ENCODE assay signal across 8 mouse cellular contexts in the genomic region with DNA sequence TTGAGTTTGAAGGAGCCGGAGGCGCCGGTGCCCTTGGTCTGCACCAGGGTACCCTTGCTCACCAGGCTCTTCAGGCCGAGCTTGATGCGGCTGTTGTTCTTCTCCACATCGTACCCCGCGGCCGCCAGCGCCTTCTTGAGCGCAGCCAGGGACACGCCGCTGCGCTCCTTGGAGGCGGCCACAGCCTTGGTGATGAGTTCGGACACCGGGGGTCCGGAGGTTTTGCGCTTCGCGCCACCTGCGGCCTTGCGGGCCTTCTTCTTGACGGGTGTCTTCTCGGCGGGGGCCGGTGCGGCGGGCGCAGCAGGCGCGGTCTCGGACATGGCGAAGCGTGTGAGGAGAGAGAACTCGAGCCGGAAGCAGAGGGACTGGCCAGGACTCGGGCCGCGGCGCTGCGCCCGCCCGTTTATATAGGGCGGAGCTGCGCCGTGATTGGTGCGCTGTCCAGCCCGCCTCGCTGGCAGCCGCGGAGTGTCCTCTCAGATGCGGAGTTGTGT. TPM values are rescaled to one million over a fixed set of nuclear protein-coding genes. Genes with fewer than 3 reads are reported as not detected.
A peak's percentile ranks its signal among the peaks of the same experiment; 100 is the strongest.
DNase-seq lines count a peak whose midpoint lies in the region; ATAC-seq and TF ChIP-seq lines count a peak whose summit lies in the region.
"Not testable (repeated sequence)": the region's sequence is repeated elsewhere in the genome, so short reads cannot be mapped to it uniquely, and the experiment has no call there.

Hist1h1e (minus strand) TSS at position 384 of the 497 bp plus-strand sequence.

- DNase-seq in CD4-positive, CD25-positive, alpha-beta regulatory T cell, adult 2 months (ENCODE audit: low read depth, low spot score) = peak; percentile 85
- peak; percentile 90 for DNase-seq in c-Kit-negative CD71-positive TER-119-positive erythroid progenitor cells, embryonic 14.5 days (ENCODE audit: low read depth, low spot score)
- peak; percentile 90 for DNase-seq in forebrain, embryonic 10.5 days (ENCODE audit: extremely low spot score, low spot score)
- DNase-seq in kidney, postnatal 25 days = peak; percentile 90 to 96
- DNase-seq in liver, embryonic 14.5 days (ENCODE audit: low read depth in 3 of 3, low spot score in 3 of 3) = peak; percentile 79 to 80 (median 79)
- peak; percentile 94 for DNase-seq in neural tube, embryonic 11.5 days (ENCODE audit: low spot score)
- DNase-seq in stomach, postnatal 0 days (ENCODE audit: low spot score) = peak; percentile 93

- H3K9me3 ChIP-seq in forebrain, embryonic 10.5 days; heart, embryonic 15.5 days (replicated peaks); liver, embryonic 14.5 days (ENCODE audit: control insufficient read depth, low read length); neural tube, embryonic 11.5 days (ENCODE audit: control insufficient read depth, low read length); stomach, postnatal 0 days (ENCODE audit: control insufficient read depth, low read length): not testable (repeated sequence)

- peak within 1 kb of the TSS; percentile 92 for H3K9ac ChIP-seq in heart, embryonic 15.5 days
- peak within 1 kb of the TSS; percentile 98 for H3K9ac ChIP-seq in liver, embryonic 14.5 days (replicated peaks)
- peak within 1 kb of the TSS; percentile 94 for H3K9ac ChIP-seq in neural tube, embryonic 11.5 days (ENCODE audit: low read length)
- H3K9ac ChIP-seq in stomach, postnatal 0 days (ENCODE audit: low read length) = peak within 1 kb of the TSS; percentile 84

- peak; percentile 92 for ATAC-seq in heart, embryonic 15.5 days (replicated peaks; ENCODE audit: insufficient number of reproducible peaks, insufficient read depth, low FRiP score, low read depth)
- ATAC-seq in liver, embryonic 14.5 days (ENCODE audit: insufficient read depth) = peak; percentile 77
- ATAC-seq in neural tube, embryonic 11.5 days (ENCODE audit: insufficient read depth, low FRiP score, low TSS enrichment) = peak; percentile 97
- peak; percentile 93 for ATAC-seq in stomach, postnatal 0 days (ENCODE audit: low FRiP score, low TSS enrichment)

- H3K4me3 ChIP-seq in forebrain, embryonic 10.5 days = peak within 1 kb of the TSS; percentile 73
- H3K4me3 ChIP-seq in heart, embryonic 15.5 days = peak within 1 kb of the TSS; percentile 69
- H3K4me3 ChIP-seq in liver, embryonic 14.5 days (ENCODE audit: insufficient read depth in 1 of 2, low read depth in 2 of 2, low read length in 2 of 2) = peak within 1 kb of the TSS; percentile 71 to 90
- peak within 1 kb of the TSS; percentile 69 for H3K4me3 ChIP-seq in neural tube, embryonic 11.5 days (ENCODE audit: low read depth, low read length)
- H3K4me3 ChIP-seq in stomach, postnatal 0 days (ENCODE audit: low read depth, low read length) = peak within 1 kb of the TSS; percentile 59

- H3K4me2 ChIP-seq in heart, embryonic 15.5 days = peak within 1 kb of the TSS; percentile 88
- peak within 1 kb of the TSS; percentile 95 for H3K4me2 ChIP-seq in liver, embryonic 14.5 days (ENCODE audit: low read depth)
- peak within 1 kb of the TSS; percentile 98 for H3K4me2 ChIP-seq in neural tube, embryonic 11.5 days (ENCODE audit: low read depth)
- peak within 1 kb of the TSS; percentile 67 for H3K4me2 ChIP-seq in stomach, postnatal 0 days (replicated peaks; ENCODE audit: low read depth)

- H3K27me3 ChIP-seq in forebrain, embryonic 10.5 days (ENCODE audit: poor library complexity, severe bottlenecking) = peaks cover 23% of the 10 kb centered on the region
- not testable (repeated sequence) for H3K27me3 ChIP-seq in heart, embryonic 15.5 days; liver, embryonic 14.5 days (ENCODE audit: control insufficient read depth, insufficient read depth, low read length); neural tube, embryonic 11.5 days (ENCODE audit: control insufficient read depth, insufficient read depth, low read length); stomach, postnatal 0 days (ENCODE audit: control insufficient read depth, insufficient read depth, low read length)

- peaks cover 28% of the 10 kb centered on the region for H3K4me1 ChIP-seq in forebrain, embryonic 10.5 days
- H3K4me1 ChIP-seq in heart, embryonic 15.5 days (replicated peaks); neural tube, embryonic 11.5 days (ENCODE audit: control insufficient read depth, insufficient read depth, low read length); stomach, postnatal 0 days (replicated peaks; ENCODE audit: control insufficient read depth, insufficient read depth): not testable (repeated sequence)
- H3K4me1 ChIP-seq in liver, embryonic 14.5 days (replicated peaks; ENCODE audit: control insufficient read depth in 2 of 2, insufficient read depth in 2 of 2, low read length in 1 of 2) = peaks cover 12 to 16% of the 10 kb centered on the region in 2 experiments

- H3K27ac ChIP-seq in forebrain, embryonic 10.5 days = peak within 1 kb of the TSS; percentile 97
- H3K27ac ChIP-seq in heart, embryonic 15.5 days = peak within 1 kb of the TSS; percentile 97
- H3K27ac ChIP-seq in liver, embryonic 14.5 days = peak within 1 kb of the TSS; percentile 99
- H3K27ac ChIP-seq in neural tube, embryonic 11.5 days (ENCODE audit: low read depth, low read length) = peak within 1 kb of the TSS; percentile 96
- peak within 1 kb of the TSS; percentile 92 for H3K27ac ChIP-seq in stomach, postnatal 0 days (replicated peaks)

- TF ChIP-seq EP300 in liver, embryonic 14.5 days (IDR thresholded peaks at IDR 0.05; ENCODE audit: low read depth) = peak; percentile 72
- TF ChIP-seq EP300 in stomach, postnatal 0 days (optimal IDR thresholded peaks at IDR 0.05) = peak; percentile 54

- WGBS in forebrain, embryonic 10.5 days = under 1% methylated on average over 53 of the region's 53 CpGs
- under 1% methylated on average over 53 of the region's 53 CpGs for WGBS in heart, embryonic 15.5 days
- under 1% methylated on average over 47 of the region's 53 CpGs for WGBS in liver, embryonic 14.5 days (ENCODE audit: insufficient replicate concordance)
- WGBS in neural tube, embryonic 11.5 days = under 1% methylated on average over 43 of the region's 53 CpGs
- under 1% methylated on average over 47 of the region's 53 CpGs for WGBS in stomach, postnatal 0 days

- TF ChIP-seq CTCF in liver, embryonic 14.5 days (IDR thresholded peaks at IDR 0.05; ENCODE audit: low read depth); stomach, postnatal 0 days (IDR thresholded peaks at IDR 0.05; ENCODE audit: low read depth): not testable (repeated sequence)

- H3K36me3 ChIP-seq in forebrain, embryonic 10.5 days (replicated peaks); heart, embryonic 15.5 days; liver, embryonic 14.5 days (replicated peaks; ENCODE audit: control insufficient read depth, insufficient read depth, low read depth); neural tube, embryonic 11.5 days (ENCODE audit: control insufficient read depth, insufficient read depth, low read length); stomach, postnatal 0 days (ENCODE audit: control insufficient read depth, insufficient read depth, low read length): not testable (repeated sequence)

RNA-seq across cellular contexts. Expression of gene Hist1h1e, which starts in this region (rescaled TPM):
- 19.8 and 21.4 TPM in 2 replicates for polyA plus RNA-seq in forebrain, embryonic 10.5 days (2016; fragmentation: Nextera tagmentation; extraction: Ambion mirVana)
- polyA plus RNA-seq in heart, embryonic 15.5 days (2015; fragmentation: Nextera tagmentation; extraction: Ambion mirVana) = 9.6 and 10.8 TPM in 2 replicates
- polyA plus RNA-seq in liver, embryonic 14.5 days (2012; rRNA removed) = 6.3 and 8.0 TPM in 2 replicates
- polyA plus RNA-seq in liver, embryonic 14.5 days (2014; fragmentation: Nextera tagmentation; extraction: Ambion mirVana) = 23.1 and 24.4 TPM in 2 replicates
- polyA plus RNA-seq in neural tube, embryonic 11.5 days (2014; fragmentation: Nextera tagmentation; extraction: Ambion mirVana) = 16.3 and 18.2 TPM in 2 replicates
- polyA plus RNA-seq in stomach, postnatal 0 days (2015; fragmentation: Nextera tagmentation; extraction: Ambion mirVana) = 5.9 and 9.1 TPM in 2 replicates

Comparison
In these comparisons a context has a peak if more than half of its experiments do, and no peak if none do; other contexts are left out.
1. Peak in every context shown above with its lines: DNase-seq, ATAC-seq, H3K4me3 ChIP-seq and H3K27ac ChIP-seq.